Mouse (Mus musculus) stomach, embryonic 15.5 days (tissue): ENCODE results near the gene Lgr4. TPM values are rescaled to one million over a fixed set of nuclear protein-coding genes. Genes with fewer than 3 reads are reported as not detected.

Source experiments
- ATAC-seq: fragments of 200-750 bp; cut with Nextera tagmentation; 2 replicates; pipeline ENCODE4 v1.8.0; 2017; ENCODE audit warnings: low read depth, moderate number of reproducible peaks, moderate TSS enrichment; ENCODE audit not compliant: insufficient read depth, low FRiP score
- H3K27ac ChIP-seq: fragments of 300-500 bp; sonication (generic); 2 replicates; pipeline ENCODE4 v1.5.1; 2015; ENCODE audit warnings: mild to moderate bottlenecking, inconsistent platforms
- H3K27me3 ChIP-seq: fragments of 300-500 bp; sonication (generic); replicated peaks from 2 replicates; pipeline ENCODE4 v1.6.1; 2015; ENCODE audit warnings: inconsistent platforms
- H3K36me3 ChIP-seq: fragments of 300-500 bp; sonication (generic); 2 replicates; pipeline ENCODE4 v1.6.1; 2015; ENCODE audit warnings: inconsistent platforms
- H3K4me1 ChIP-seq: fragments of 300-500 bp; sonication (generic); 2 replicates; pipeline ENCODE4 v1.6.1; 2015; ENCODE audit warnings: inconsistent platforms
- H3K4me2 ChIP-seq: fragments of 300-500 bp; sonication (generic); 2 replicates; pipeline ENCODE4 v1.6.1; 2015; ENCODE audit warnings: mild to moderate bottlenecking, inconsistent platforms
- H3K4me3 ChIP-seq: fragments of 300-500 bp; sonication (generic); replicated peaks from 2 replicates; pipeline ENCODE4 v1.5.1; 2015; ENCODE audit warnings: inconsistent platforms
- H3K9ac ChIP-seq: fragments of 300-500 bp; sonication (generic); 2 replicates; pipeline ENCODE4 v1.6.1; 2015; ENCODE audit warnings: inconsistent platforms
- H3K9me3 ChIP-seq: fragments of 300-500 bp; sonication (generic); 2 replicates; pipeline ENCODE4 v1.6.1; 2016; ENCODE audit warnings: inconsistent platforms
- WGBS: fragments of 180-500 bp; shearing (Covaris S2); methylation state at CpG from one replicate; pipeline ENCODE4 v1.1.7; 2015; 5-methylcytosine and 5-hydroxymethylcytosine counted together
- polyA plus RNA-seq: library from polyadenylated mRNA; unstranded; fragments of >200 nt; fragmentation: Nextera tagmentation; extraction: Ambion mirVana; gene quantifications from 2 replicates; pipeline ENCODE4 v1.2.1, GENCODE M21; 2015

The Lgr4 gene
- polyA plus RNA-seq, 1 experiment from 2014 or later, result 26.0 TPM

- ATAC-seq, result peak; percentile 66; the same call in 1 of the 2 replicates
- no peak overlapping the region for H3K27ac ChIP-seq
- H3K9me3 ChIP-seq, result no peaks in the 10 kb centered on the region
- under 1% methylated on average over 7 of the region's 7 CpGs for WGBS
- H3K27me3 ChIP-seq, result no peaks in the 10 kb centered on the region
- H3K4me1 ChIP-seq, result no peaks in the 10 kb centered on the region
- no peak overlapping the region for H3K4me3 ChIP-seq
- no peak overlapping the region for H3K9ac ChIP-seq
- H3K36me3 ChIP-seq, result no peaks in the 10 kb centered on the region
- no peak overlapping the region for H3K4me2 ChIP-seq
These were observed 13.2 kb upstream of the Lgr4 start for GRCm38 (mm10) chr2:109904171-109904821.

GRCm38 (mm10) chr2:109909122-109909521 is 8.3 kb upstream of the Lgr4 start:
- no peaks in the 10 kb centered on the region for H3K27me3 ChIP-seq
- 67% methylated on average over 2 of the region's 2 CpGs for WGBS
- no peak overlapping the region for H3K27ac ChIP-seq
- H3K4me3 ChIP-seq, result no peak overlapping the region
- no peak overlapping the region for H3K9ac ChIP-seq
- H3K36me3 ChIP-seq, result no peaks in the 10 kb centered on the region
- H3K9me3 ChIP-seq, result no peaks in the 10 kb centered on the region
- no peaks in the 10 kb centered on the region for H3K4me1 ChIP-seq
- H3K4me2 ChIP-seq, result no peak overlapping the region
- ATAC-seq, result no peak

- H3K4me2 ChIP-seq, result no peak overlapping the region
- H3K4me1 ChIP-seq, result no peaks in the 10 kb centered on the region
- WGBS, result 93% methylated on average over 8 of the region's 8 CpGs
- no peaks in the 10 kb centered on the region for H3K9me3 ChIP-seq
- no peak overlapping the region for H3K4me3 ChIP-seq
- no peak overlapping the region for H3K27ac ChIP-seq
- no peak overlapping the region for H3K9ac ChIP-seq
- H3K27me3 ChIP-seq, result no peaks in the 10 kb centered on the region
- no peaks in the 10 kb centered on the region for H3K36me3 ChIP-seq
- ATAC-seq, result no peak
These were observed 5.2 kb upstream of the Lgr4 start for GRCm38 (mm10) chr2:109912216-109912615.

GRCm38 (mm10) chr2:109912766-109913165 is 4.7 kb upstream of the Lgr4 start:
- WGBS, result 88% methylated on average over 12 of the region's 12 CpGs
- no peak overlapping the region for H3K4me3 ChIP-seq

GRCm38 (mm10) chr2:109913241-109913640 is 4.2 kb upstream of the Lgr4 start:
- Histone ChIP-seq H3K9me3 (no peaks in the 10 kb centered on the region), H3K4me3 (no peak overlapping the region), H3K4me2 (no peak overlapping the region), H3K4me1 (no peaks in the 10 kb centered on the region), H3K36me3 (no peaks in the 10 kb centered on the region), H3K27ac (no peak overlapping the region), H3K27me3 (no peaks in the 10 kb centered on the region), H3K9ac (no peak overlapping the region)
- 67% methylated on average over 8 of the region's 8 CpGs for WGBS
- ATAC-seq, result no peak

More at GRCm38 (mm10) chr2:109912766-109913165, 4.7 kb upstream of the Lgr4 start:
- Histone ChIP-seq H3K9me3 (no peaks in the 10 kb centered on the region), H3K27me3 (no peaks in the 10 kb centered on the region), H3K27ac (no peak overlapping the region), H3K9ac (no peak overlapping the region), H3K4me2 (no peak overlapping the region), H3K4me1 (no peaks in the 10 kb centered on the region), H3K36me3 (no peaks in the 10 kb centered on the region)
- no peak for ATAC-seq

- ATAC-seq, result no peak
- Histone ChIP-seq H3K9me3 (no peaks in the 10 kb centered on the region), H3K4me3 (no peak overlapping the region), H3K27me3 (no peaks in the 10 kb centered on the region), H3K4me1 (0 out of 2 replicates have a peak, but pooled peaks cover 3% of the 10 kb centered on the region), H3K36me3 (no peaks in the 10 kb centered on the region), H3K27ac (no peak overlapping the region), H3K4me2 (no peak overlapping the region), H3K9ac (no peak overlapping the region)
These were observed 2.8 kb upstream of the Lgr4 start for GRCm38 (mm10) chr2:109914601-109915000.

GRCm38 (mm10) chr2:109916782-109917495 is 508 bp upstream of the Lgr4 start:
- no peak for ATAC-seq
- 7% methylated on average over 11 of the region's 11 CpGs for WGBS
- Histone ChIP-seq H3K36me3 (no peaks in the 10 kb centered on the region), H3K4me1 (peaks cover 13% of the 10 kb centered on the region), H3K4me3 (peak overlapping the region; percentile 90), H3K27me3 (no peaks in the 10 kb centered on the region), H3K27ac (peak overlapping the region; percentile 59; the same call in 1 of the 2 replicates), H3K9ac (no peak overlapping the region), H3K9me3 (no peaks in the 10 kb centered on the region), H3K4me2 (peak overlapping the region; percentile 76)

GRCm38 (mm10) chr2:109918592-109919262 is 1.3 kb downstream of the Lgr4 start:
- ATAC-seq, result no peak
- Histone ChIP-seq H3K27ac (peak overlapping the region; percentile 99), H3K4me3 (peak overlapping the region; percentile 90), H3K36me3 (no peaks in the 10 kb centered on the region), H3K9me3 (no peaks in the 10 kb centered on the region), H3K4me2 (peak overlapping the region; percentile 76), H3K4me1 (peaks cover 13% of the 10 kb centered on the region), H3K27me3 (no peaks in the 10 kb centered on the region), H3K9ac (peak overlapping the region; percentile 92)
- WGBS, result 10% methylated on average over 22 of the region's 22 CpGs

GRCm38 (mm10) chr2:109920471-109920870 is 3.0 kb downstream of the Lgr4 start:
- Histone ChIP-seq H3K27ac (peak overlapping the region; percentile 28; the same call in 1 of the 2 replicates), H3K9me3 (no peaks in the 10 kb centered on the region), H3K4me2 (peak overlapping the region; percentile 76), H3K9ac (no peak overlapping the region), H3K36me3 (no peaks in the 10 kb centered on the region), H3K4me1 (peaks cover 13% of the 10 kb centered on the region), H3K27me3 (no peaks in the 10 kb centered on the region), H3K4me3 (peak overlapping the region; percentile 90)
- no peak for ATAC-seq
- WGBS, result 76% methylated on average over 7 of the region's 7 CpGs

- no peaks in the 10 kb centered on the region for H3K27me3 ChIP-seq
- no peak overlapping the region for H3K9ac ChIP-seq
- no peaks in the 10 kb centered on the region for H3K9me3 ChIP-seq
- ATAC-seq, result no peak
- H3K36me3 ChIP-seq, result no peaks in the 10 kb centered on the region
- H3K4me1 ChIP-seq, result peaks cover 13% of the 10 kb centered on the region
- peak overlapping the region; percentile 76 for H3K4me2 ChIP-seq
- peak overlapping the region; percentile 3; the same call in 1 of the 2 replicates for H3K4me3 ChIP-seq
- 51% methylated on average over 8 of the region's 8 CpGs for WGBS
- H3K27ac ChIP-seq, result peak overlapping the region; percentile 40; the same call in 1 of the 2 replicates
These were observed 4.0 kb downstream of the Lgr4 start for GRCm38 (mm10) chr2:109921298-109922035.

- Histone ChIP-seq H3K36me3 (no peaks in the 10 kb centered on the region), H3K9ac (no peak overlapping the region), H3K4me3 (no peak overlapping the region), H3K27ac (no peak overlapping the region), H3K9me3 (no peaks in the 10 kb centered on the region), H3K4me2 (no peak overlapping the region), H3K4me1 (peaks cover 13% of the 10 kb centered on the region), H3K27me3 (no peaks in the 10 kb centered on the region)
- 57% methylated on average over 3 of the region's 3 CpGs for WGBS
- ATAC-seq, result no peak
These were observed 4.9 kb downstream of the Lgr4 start for GRCm38 (mm10) chr2:109922306-109922705.
